Mouse (Mus musculus) heart, embryonic 13.5 days (tissue): ENCODE data around the gene Carnmt1. TPM values are rescaled to one million over a fixed set of nuclear protein-coding genes. Genes with fewer than 3 reads are reported as not detected.

ENCODE experiments used
- ATAC-seq: fragments of 200-750 bp; cut with Nextera tagmentation; 2 replicates; pipeline ENCODE4 v1.8.0; 2017; ENCODE audit warnings: moderate TSS enrichment; ENCODE audit not compliant: insufficient number of reproducible peaks, low FRiP score, low TSS enrichment; ENCODE audit errors: extremely low read depth
- H3K27ac ChIP-seq: fragments of 300-500 bp; sonication (generic); replicated peaks from 2 replicates; pipeline ENCODE4 v1.5.1; 2015; ENCODE audit warnings: moderate library complexity, mild to moderate bottlenecking, inconsistent platforms
- H3K27me3 ChIP-seq: fragments of 300-500 bp; sonication (generic); replicated peaks from 2 replicates; pipeline ENCODE4 v1.6.1; 2015; ENCODE audit warnings: mild to moderate bottlenecking, inconsistent platforms
- H3K36me3 ChIP-seq: fragments of 300-500 bp; sonication (generic); 2 replicates; pipeline ENCODE4 v1.6.1; 2015; ENCODE audit warnings: mild to moderate bottlenecking, inconsistent platforms
- H3K4me1 ChIP-seq: fragments of 300-500 bp; sonication (generic); 2 replicates; pipeline ENCODE4 v1.6.1; 2015; ENCODE audit warnings: inconsistent platforms
- H3K4me2 ChIP-seq: fragments of 300-500 bp; sonication (generic); 2 replicates; pipeline ENCODE4 v1.6.1; 2015; ENCODE audit warnings: inconsistent platforms, mild to moderate bottlenecking, moderate library complexity
- H3K4me3 ChIP-seq: fragments of 300-500 bp; sonication (generic); 2 replicates; pipeline ENCODE4 v1.5.1; 2015; ENCODE audit warnings: moderate library complexity, mild to moderate bottlenecking, inconsistent platforms
- H3K9ac ChIP-seq: fragments of 300-500 bp; sonication (generic); 2 replicates; pipeline ENCODE4 v1.6.1; 2015; ENCODE audit warnings: inconsistent platforms, mild to moderate bottlenecking, moderate library complexity
- H3K9me3 ChIP-seq: fragments of 300-500 bp; sonication (generic); 2 replicates; pipeline ENCODE4 v1.6.1; 2016; ENCODE audit warnings: inconsistent platforms
- WGBS: fragments of 180-500 bp; shearing (Covaris S2); methylation state at CpG from one replicate; pipeline ENCODE4 v1.1.7; 2015; ENCODE audit warnings: mixed read lengths; 5-methylcytosine and 5-hydroxymethylcytosine counted together
- polyA plus RNA-seq: library from polyadenylated mRNA; unstranded; fragments of >200 nt; fragmentation: Nextera tagmentation; extraction: Ambion mirVana; gene quantifications from 2 replicates; pipeline ENCODE4 v1.2.1, GENCODE M21; 2015

Gene Carnmt1
- polyA plus RNA-seq, 1 experiment from 2014 or later = 21.0 TPM

- ATAC-seq = no peak
- Histone ChIP-seq H3K4me1 (peaks cover 38% of the 10 kb centered on the region), H3K4me3 (no peak overlapping the region), H3K9ac (no peak overlapping the region), H3K36me3 (no peaks in the 10 kb centered on the region), H3K4me2 (no peak overlapping the region), H3K9me3 (no peaks in the 10 kb centered on the region), H3K27me3 (no peaks in the 10 kb centered on the region), H3K27ac (peak overlapping the region; percentile 67)
- WGBS = 81% methylated on average over 8 of the region's 8 CpGs
Observed at GRCm38 (mm10) chr19:18654330-18654729, 16.2 kb upstream of the Carnmt1 start.

- H3K9me3 ChIP-seq = no peaks in the 10 kb centered on the region
- H3K4me1 ChIP-seq = peaks cover 37% of the 10 kb centered on the region
- H3K27me3 ChIP-seq = no peaks in the 10 kb centered on the region
- 41% methylated on average over 5 of the region's 5 CpGs for WGBS
- ATAC-seq = no peak
- H3K27ac ChIP-seq = peak overlapping the region; percentile 67
- H3K4me2 ChIP-seq = no peak overlapping the region
- no peaks in the 10 kb centered on the region for H3K36me3 ChIP-seq
- H3K9ac ChIP-seq = no peak overlapping the region
- H3K4me3 ChIP-seq = no peak overlapping the region
Observed at GRCm38 (mm10) chr19:18654984-18655383, 15.6 kb upstream of the Carnmt1 start.

DNA sequence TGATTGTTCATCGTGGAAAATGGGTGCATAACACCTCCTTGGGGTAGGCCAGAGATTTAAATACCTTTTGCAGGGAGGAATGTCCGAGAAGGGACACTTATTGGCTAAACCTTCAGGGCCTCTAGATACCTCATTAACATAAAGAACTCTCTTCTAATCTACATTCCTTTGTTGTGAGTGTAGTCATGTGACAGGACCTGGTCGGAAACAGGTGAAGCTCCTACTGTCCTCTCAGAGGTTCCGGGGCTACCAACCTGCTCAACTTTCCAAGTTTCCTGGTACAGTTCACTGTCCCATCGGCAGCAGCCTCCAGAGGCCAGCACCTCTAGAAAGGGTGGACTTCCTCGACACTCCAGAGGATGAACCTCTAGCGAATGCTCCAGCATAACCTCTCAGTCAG is 14.6 kb upstream of the Carnmt1 start:
- ATAC-seq = no peak
- WGBS = 79% methylated on average over 7 of the region's 7 CpGs
- H3K4me3 ChIP-seq = no peak overlapping the region
- no peaks in the 10 kb centered on the region for H3K36me3 ChIP-seq
- H3K27ac ChIP-seq = no peak overlapping the region
- H3K4me2 ChIP-seq = no peak overlapping the region
- no peaks in the 10 kb centered on the region for H3K9me3 ChIP-seq
- H3K9ac ChIP-seq = no peak overlapping the region
- H3K4me1 ChIP-seq = peaks cover 29% of the 10 kb centered on the region
- H3K27me3 ChIP-seq = no peaks in the 10 kb centered on the region

DNA sequence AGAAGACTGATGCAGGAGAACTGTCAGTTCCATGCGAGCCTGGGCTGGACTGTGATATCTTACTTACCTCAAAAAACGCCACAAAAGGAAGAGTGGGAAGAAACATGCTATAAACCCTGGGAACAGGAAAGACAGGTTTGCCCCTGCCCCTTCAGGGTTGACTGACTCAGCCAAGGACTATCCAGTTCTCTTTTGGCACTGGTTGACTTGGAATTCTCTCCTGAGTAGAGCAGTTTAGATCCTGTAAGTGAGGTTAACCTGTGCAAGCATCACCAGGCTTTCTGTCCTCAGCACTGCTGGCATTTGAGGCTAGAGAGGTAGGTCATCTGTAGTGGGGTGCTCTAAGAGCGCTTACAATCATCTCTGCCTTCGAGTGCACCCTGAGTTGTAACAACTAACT is 12.1 kb upstream of the Carnmt1 start:
- H3K4me2 ChIP-seq = no peak overlapping the region
- H3K9me3 ChIP-seq = no peaks in the 10 kb centered on the region
- no peak overlapping the region for H3K4me3 ChIP-seq
- ATAC-seq = no peak
- H3K4me1 ChIP-seq = peaks cover 20% of the 10 kb centered on the region
- no peaks in the 10 kb centered on the region for H3K27me3 ChIP-seq
- WGBS = 66% methylated on average over 4 of the region's 4 CpGs
- H3K9ac ChIP-seq = no peak overlapping the region
- no peak overlapping the region for H3K27ac ChIP-seq
- no peaks in the 10 kb centered on the region for H3K36me3 ChIP-seq

GRCm38 (mm10) chr19:18659349-18659748 is 11.2 kb upstream of the Carnmt1 start:
- no peak overlapping the region for H3K27ac ChIP-seq
- H3K4me3 ChIP-seq = no peak overlapping the region
- H3K36me3 ChIP-seq = no peaks in the 10 kb centered on the region
- no peak overlapping the region for H3K9ac ChIP-seq
- H3K27me3 ChIP-seq = no peaks in the 10 kb centered on the region
- ATAC-seq = no peak
- H3K4me2 ChIP-seq = no peak overlapping the region
- peaks cover 11% of the 10 kb centered on the region for H3K4me1 ChIP-seq
- 20% methylated on average over 1 of the region's 1 CpGs for WGBS
- no peaks in the 10 kb centered on the region for H3K9me3 ChIP-seq

DNA sequence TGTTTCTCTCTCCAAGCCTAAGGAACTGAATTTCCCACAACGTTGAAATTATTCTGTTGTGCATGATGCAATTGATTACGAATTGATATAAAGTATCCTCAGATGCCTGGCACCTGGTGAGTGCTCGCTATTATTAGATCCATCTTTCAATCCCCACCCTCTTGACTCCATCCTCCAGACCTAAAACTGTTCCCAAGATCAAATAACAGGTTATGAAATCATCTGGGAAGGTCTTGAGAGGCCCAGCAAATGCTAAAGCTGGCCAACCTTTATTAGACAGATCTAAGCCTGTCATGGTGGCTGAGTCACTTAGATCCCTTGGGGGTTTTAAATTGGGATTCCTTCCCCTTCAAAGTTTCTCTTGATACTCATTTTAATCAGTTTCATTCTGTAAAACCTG is 10.1 kb upstream of the Carnmt1 start:
- Histone ChIP-seq H3K9me3 (no peaks in the 10 kb centered on the region), H3K27me3 (no peaks in the 10 kb centered on the region), H3K27ac (no peak overlapping the region), H3K9ac (no peak overlapping the region), H3K4me1 (no peaks in the 10 kb centered on the region; the same call in 1 of the 2 replicates), H3K4me3 (no peak overlapping the region), H3K36me3 (no peaks in the 10 kb centered on the region), H3K4me2 (no peak overlapping the region)
- no peak for ATAC-seq
- WGBS = 74% methylated on average over 3 of the region's 3 CpGs

DNA sequence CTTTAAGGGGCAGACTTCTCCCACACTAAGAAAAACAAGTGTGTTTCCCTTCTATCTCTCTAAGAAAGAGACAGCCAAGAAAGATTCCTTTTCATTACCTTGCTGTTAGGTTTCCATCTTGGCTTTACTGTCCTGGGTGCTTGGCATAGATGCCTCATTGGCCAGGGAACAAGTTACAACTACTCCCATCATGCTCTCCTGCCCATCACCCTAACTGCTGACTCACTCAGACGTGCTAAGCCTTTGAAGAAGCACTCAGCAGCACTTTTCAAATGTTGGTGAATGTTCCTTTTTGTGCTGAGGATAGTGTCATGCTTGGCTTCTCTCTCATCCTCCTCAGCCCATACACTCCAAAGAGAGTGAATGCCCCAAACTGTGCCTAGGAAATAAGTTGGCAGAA is 8.9 kb upstream of the Carnmt1 start:
- 46% methylated on average over 1 of the region's 1 CpGs for WGBS
- H3K9me3 ChIP-seq = no peaks in the 10 kb centered on the region
- no peaks in the 10 kb centered on the region for H3K27me3 ChIP-seq
- no peaks in the 10 kb centered on the region for H3K36me3 ChIP-seq
- no peak overlapping the region for H3K4me3 ChIP-seq
- no peak overlapping the region for H3K27ac ChIP-seq
- H3K4me2 ChIP-seq = no peak overlapping the region
- no peak for ATAC-seq
- H3K4me1 ChIP-seq = no peaks in the 10 kb centered on the region
- H3K9ac ChIP-seq = no peak overlapping the region

DNA sequence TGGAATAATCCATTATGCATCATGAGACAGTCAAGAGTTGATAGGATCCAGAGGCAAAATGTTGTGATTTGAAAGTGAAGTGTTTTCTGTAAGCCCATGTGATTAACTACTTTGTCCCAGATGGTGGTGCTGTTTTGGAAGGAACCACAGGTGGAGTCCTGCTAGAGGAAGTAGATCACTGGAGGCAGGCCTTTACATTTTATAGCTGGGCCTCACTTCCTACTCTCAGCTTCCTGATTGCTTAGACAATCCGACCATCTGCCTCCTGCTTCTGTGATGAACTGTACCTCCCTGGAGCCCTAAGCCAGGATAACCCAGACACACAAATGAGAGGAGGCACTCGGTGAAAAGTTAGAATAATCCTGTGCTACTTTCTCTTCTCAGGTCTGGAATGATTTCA is 6.7 kb upstream of the Carnmt1 start:
- Histone ChIP-seq H3K9me3 (no peaks in the 10 kb centered on the region), H3K4me3 (no peak overlapping the region), H3K4me1 (no peaks in the 10 kb centered on the region), H3K36me3 (no peaks in the 10 kb centered on the region), H3K27ac (no peak overlapping the region), H3K9ac (no peak overlapping the region), H3K27me3 (no peaks in the 10 kb centered on the region), H3K4me2 (no peak overlapping the region)
- WGBS = 64% methylated on average over 2 of the region's 2 CpGs
- ATAC-seq = no peak

DNA sequence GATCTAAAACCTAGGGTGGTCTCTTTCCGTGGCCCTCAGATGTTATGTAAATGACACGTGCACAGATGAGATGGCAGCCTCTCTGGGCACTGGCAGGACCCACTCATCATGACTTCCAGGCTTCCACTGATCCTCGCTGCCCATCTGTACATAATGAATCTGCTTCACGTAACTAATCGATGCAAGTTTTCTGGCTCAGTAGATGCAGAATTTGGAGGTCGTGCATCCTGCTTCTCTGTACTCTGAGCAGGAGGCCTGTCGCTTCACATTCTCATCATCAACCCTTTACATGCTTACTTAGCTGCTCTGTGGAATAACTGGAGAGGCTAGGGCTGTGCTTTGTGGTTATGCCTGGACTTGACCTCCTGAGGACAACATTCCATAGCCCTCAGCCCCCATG is 3.6 kb upstream of the Carnmt1 start:
- H3K27me3 ChIP-seq = no peaks in the 10 kb centered on the region
- H3K9me3 ChIP-seq = no peaks in the 10 kb centered on the region
- H3K36me3 ChIP-seq = no peaks in the 10 kb centered on the region
- H3K4me3 ChIP-seq = no peak overlapping the region
- no peak overlapping the region for H3K4me2 ChIP-seq
- ATAC-seq = no peak
- peaks cover 11% of the 10 kb centered on the region for H3K4me1 ChIP-seq
- 81% methylated on average over 7 of the region's 7 CpGs for WGBS
- H3K27ac ChIP-seq = no peak overlapping the region
- no peak overlapping the region for H3K9ac ChIP-seq

DNA sequence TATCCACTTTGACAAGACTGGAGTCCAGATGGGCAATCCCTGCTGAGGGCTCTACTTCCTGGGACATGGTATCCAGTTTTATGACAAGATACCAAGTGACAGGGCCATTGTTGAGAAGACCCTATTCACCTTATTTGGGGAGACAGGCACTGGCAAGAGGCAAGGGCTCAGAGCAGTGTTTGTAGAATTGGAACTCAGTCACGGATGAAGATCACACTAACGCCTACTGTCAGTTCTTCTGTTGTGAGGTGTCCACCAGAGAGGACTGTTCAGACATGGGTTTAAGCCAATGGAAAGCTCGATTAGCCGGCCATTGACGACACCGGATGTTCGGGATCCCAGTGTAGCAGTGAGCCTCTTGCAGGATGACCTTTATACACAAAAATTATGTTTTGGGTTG is 1.0 kb upstream of the Carnmt1 start:
- Histone ChIP-seq H3K4me3 (no peak overlapping the region), H3K36me3 (no peaks in the 10 kb centered on the region), H3K9ac (no peak overlapping the region), H3K4me2 (no peak overlapping the region), H3K9me3 (no peaks in the 10 kb centered on the region), H3K4me1 (peaks cover 32% of the 10 kb centered on the region), H3K27me3 (no peaks in the 10 kb centered on the region), H3K27ac (no peak overlapping the region)
- WGBS = 94% methylated on average over 7 of the region's 7 CpGs
- ATAC-seq = no peak

- Histone ChIP-seq H3K27ac (peak overlapping the region; percentile 90), H3K4me3 (peak overlapping the region; percentile 89), H3K4me2 (peak overlapping the region; percentile 89), H3K36me3 (no peaks in the 10 kb centered on the region), H3K4me1 (peaks cover 47% of the 10 kb centered on the region), H3K9me3 (no peaks in the 10 kb centered on the region), H3K9ac (peak overlapping the region; percentile 94), H3K27me3 (no peaks in the 10 kb centered on the region)
- under 1% methylated on average over 47 of the region's 64 CpGs for WGBS
- peak; percentile 57 for ATAC-seq
Observed at GRCm38 (mm10) chr19:18671056-18671741, 635 bp downstream of the Carnmt1 start.

DNA sequence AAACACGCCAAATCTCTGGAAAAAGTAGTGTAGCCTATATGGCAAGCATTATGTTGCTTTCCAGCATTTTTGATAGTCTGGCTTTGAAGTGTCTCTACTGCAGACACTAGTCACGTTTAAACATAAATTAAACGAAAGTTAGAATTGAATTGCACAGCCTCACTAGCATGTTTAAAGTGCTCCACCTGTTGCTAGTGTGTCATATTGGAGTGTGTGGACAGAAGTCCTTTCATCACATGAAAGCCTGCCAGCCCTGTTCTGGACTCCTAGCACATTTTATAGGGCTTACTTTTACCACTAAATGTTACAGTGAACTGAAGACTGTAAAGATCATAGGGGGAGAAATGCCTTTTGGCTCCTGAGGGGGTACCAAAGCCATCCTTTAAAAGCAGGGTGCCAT is 1.9 kb downstream of the Carnmt1 start:
- no peaks in the 10 kb centered on the region for H3K27me3 ChIP-seq
- H3K4me2 ChIP-seq = peak overlapping the region; percentile 89
- peak overlapping the region; percentile 89 for H3K4me3 ChIP-seq
- H3K9ac ChIP-seq = peak overlapping the region; percentile 63
- H3K4me1 ChIP-seq = peaks cover 49% of the 10 kb centered on the region
- WGBS = 50% methylated on average over 3 of the region's 3 CpGs
- no peak for ATAC-seq
- no peaks in the 10 kb centered on the region for H3K36me3 ChIP-seq
- no peak overlapping the region for H3K27ac ChIP-seq
- H3K9me3 ChIP-seq = no peaks in the 10 kb centered on the region
